Mouse (Mus musculus): Measurements from ENCODE around the gene Nav1. TPM values are rescaled to one million over a fixed set of nuclear protein-coding genes. Genes with fewer than 3 reads are reported as not detected.
"Not testable (repeated sequence)": the region's sequence is repeated elsewhere in the genome, so short reads cannot be mapped to it uniquely, and the experiment has no call there.

Gene Nav1
- polyA plus RNA-seq, 1 experiment from 2014 or later: 1.0 TPM

- ATAC-seq (ENCODE audit: insufficient read depth): no peak
- WGBS (ENCODE audit: insufficient replicate concordance): 71% methylated on average over 8 of the region's 8 CpGs
- H3K4me2 ChIP-seq: no peak overlapping the region
These were observed 105.0 kb downstream of the Nav1 start for GRCm38 (mm10) chr1:135502135-135502534.

GRCm38 (mm10) chr1:135498455-135499358, 108.4 kb downstream of the Nav1 start:
- Histone ChIP-seq H3K9me3 (replicated peaks) (no peaks in the 10 kb centered on the region), H3K4me1 (replicated peaks) (peaks cover 6% of the 10 kb centered on the region), H3K9ac (no peak overlapping the region), H3K36me3 (replicated peaks) (no peaks in the 10 kb centered on the region), H3K27me3 (no peaks in the 10 kb centered on the region), H3K27ac (replicated peaks) (no peak overlapping the region), H3K4me2 (no peak overlapping the region), H3K4me3 (replicated peaks) (no peak overlapping the region)
- WGBS (ENCODE audit: insufficient replicate concordance): 71% methylated on average over 20 of the region's 20 CpGs
- ATAC-seq (ENCODE audit: insufficient read depth): no peak

More at GRCm38 (mm10) chr1:135502135-135502534, 105.0 kb downstream of the Nav1 start:
- peaks cover 6% of the 10 kb centered on the region for H3K4me1 ChIP-seq (replicated peaks)
- no peaks in the 10 kb centered on the region for H3K9me3 ChIP-seq (replicated peaks)
- H3K9ac ChIP-seq: no peak overlapping the region
- H3K36me3 ChIP-seq (replicated peaks): no peaks in the 10 kb centered on the region
- no peak overlapping the region for H3K27ac ChIP-seq (replicated peaks)
- no peak overlapping the region for H3K4me3 ChIP-seq (replicated peaks)
- H3K27me3 ChIP-seq: no peaks in the 10 kb centered on the region

GRCm38 (mm10) chr1:135495048-135495447, 112.0 kb downstream of the Nav1 start:
- Histone ChIP-seq H3K4me3 (replicated peaks) (no peak overlapping the region), H3K9me3 (replicated peaks) (no peaks in the 10 kb centered on the region), H3K9ac (no peak overlapping the region), H3K4me1 (replicated peaks) (peaks cover 6% of the 10 kb centered on the region), H3K27ac (replicated peaks) (no peak overlapping the region), H3K27me3 (no peaks in the 10 kb centered on the region), H3K4me2 (no peak overlapping the region), H3K36me3 (replicated peaks) (no peaks in the 10 kb centered on the region)
- ATAC-seq (ENCODE audit: insufficient read depth): no peak
- 59% methylated on average over 1 of the region's 1 CpGs for WGBS (ENCODE audit: insufficient replicate concordance)

GRCm38 (mm10) chr1:135493862-135494261, 113.2 kb downstream of the Nav1 start:
- Histone ChIP-seq H3K9ac (no peak overlapping the region), H3K4me1 (replicated peaks) (peaks cover 6% of the 10 kb centered on the region), H3K27ac (replicated peaks) (no peak overlapping the region), H3K4me3 (replicated peaks) (no peak overlapping the region), H3K27me3 (no peaks in the 10 kb centered on the region), H3K36me3 (replicated peaks) (no peaks in the 10 kb centered on the region), H3K9me3 (replicated peaks) (no peaks in the 10 kb centered on the region), H3K4me2 (no peak overlapping the region)
- WGBS (ENCODE audit: insufficient replicate concordance): 65% methylated on average over 6 of the region's 6 CpGs
- ATAC-seq (ENCODE audit: insufficient read depth): no peak

DNA sequence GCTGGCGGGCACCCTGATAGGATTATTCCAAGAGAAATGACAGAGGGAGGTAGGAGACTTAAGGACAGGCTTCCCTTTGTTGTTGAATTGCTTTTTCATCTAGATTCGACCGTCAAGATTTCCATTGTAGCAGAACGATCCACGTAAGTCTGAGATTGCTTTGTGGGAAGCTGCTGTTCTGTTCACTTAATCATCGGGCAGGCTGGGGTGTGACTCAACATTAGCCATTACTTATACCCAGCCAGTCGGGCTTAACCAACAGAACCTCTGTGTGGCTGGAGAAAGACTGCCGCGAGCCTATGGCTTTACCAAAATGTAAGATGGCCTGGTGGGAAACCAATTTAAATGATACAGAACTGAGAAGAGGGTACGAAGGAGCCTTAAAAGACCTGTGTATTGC, 114.7 kb downstream of the Nav1 start:
- H3K27ac ChIP-seq (replicated peaks): no peak overlapping the region
- no peaks in the 10 kb centered on the region for H3K36me3 ChIP-seq (replicated peaks)
- H3K9me3 ChIP-seq (replicated peaks): no peaks in the 10 kb centered on the region
- 57% methylated on average over 10 of the region's 10 CpGs for WGBS (ENCODE audit: insufficient replicate concordance)
- no peak overlapping the region for H3K9ac ChIP-seq
- H3K27me3 ChIP-seq: no peaks in the 10 kb centered on the region
- no peak for ATAC-seq (ENCODE audit: insufficient read depth)
- no peak overlapping the region for H3K4me2 ChIP-seq
- H3K4me3 ChIP-seq (replicated peaks): no peak overlapping the region
- no peaks in the 10 kb centered on the region for H3K4me1 ChIP-seq (replicated peaks)

GRCm38 (mm10) chr1:135490931-135491666, 116.0 kb downstream of the Nav1 start:
- no peak overlapping the region for H3K4me3 ChIP-seq (replicated peaks)
- H3K9me3 ChIP-seq (replicated peaks): no peaks in the 10 kb centered on the region
- H3K27me3 ChIP-seq: no peaks in the 10 kb centered on the region
- no peak overlapping the region for H3K9ac ChIP-seq
- H3K4me1 ChIP-seq (replicated peaks): no peaks in the 10 kb centered on the region
- no peak overlapping the region for H3K4me2 ChIP-seq
- H3K36me3 ChIP-seq (replicated peaks): no peaks in the 10 kb centered on the region
- no peak for ATAC-seq (ENCODE audit: insufficient read depth)
- WGBS (ENCODE audit: insufficient replicate concordance): 52% methylated on average over 10 of the region's 10 CpGs
- no peak overlapping the region for H3K27ac ChIP-seq (replicated peaks)

DNA sequence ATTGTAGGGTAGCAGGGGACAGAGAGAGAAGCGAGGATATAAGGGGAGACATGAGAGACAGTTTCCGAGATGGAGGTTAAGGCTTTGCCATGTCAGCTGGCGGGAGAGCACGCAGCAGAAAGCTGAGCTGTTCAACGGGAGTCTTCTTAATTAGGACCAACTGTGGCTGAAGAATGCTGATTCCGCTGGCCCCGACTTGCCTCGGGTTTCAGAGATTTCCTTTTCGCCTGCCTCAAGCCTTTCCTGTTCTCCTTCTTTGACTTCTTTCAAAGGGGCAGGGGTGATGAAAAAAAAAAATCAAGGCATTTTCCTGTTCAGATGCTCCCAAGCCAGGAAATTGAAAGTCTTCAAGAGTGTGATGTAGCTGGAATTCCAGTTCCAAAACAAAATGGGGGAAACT, 118.2 kb downstream of the Nav1 start:
- Histone ChIP-seq H3K9me3 (replicated peaks) (no peaks in the 10 kb centered on the region), H3K27ac (replicated peaks) (no peak overlapping the region), H3K9ac (no peak overlapping the region), H3K27me3 (no peaks in the 10 kb centered on the region), H3K36me3 (replicated peaks) (no peaks in the 10 kb centered on the region), H3K4me2 (no peak overlapping the region), H3K4me3 (replicated peaks) (no peak overlapping the region), H3K4me1 (replicated peaks) (no peaks in the 10 kb centered on the region)
- no peak for ATAC-seq (ENCODE audit: insufficient read depth)
- 59% methylated on average over 9 of the region's 9 CpGs for WGBS (ENCODE audit: insufficient replicate concordance)

GRCm38 (mm10) chr1:135485179-135485578, 121.9 kb downstream of the Nav1 start:
- ATAC-seq (ENCODE audit: insufficient read depth): no peak
- Histone ChIP-seq H3K9ac (no peak overlapping the region), H3K4me1 (replicated peaks) (no peaks in the 10 kb centered on the region), H3K4me2 (no peak overlapping the region), H3K27ac (replicated peaks) (no peak overlapping the region), H3K4me3 (replicated peaks) (no peak overlapping the region), H3K36me3 (replicated peaks) (no peaks in the 10 kb centered on the region), H3K9me3 (replicated peaks) (no peaks in the 10 kb centered on the region), H3K27me3 (no peaks in the 10 kb centered on the region)
- WGBS (ENCODE audit: insufficient replicate concordance): 75% methylated on average over 7 of the region's 7 CpGs

DNA sequence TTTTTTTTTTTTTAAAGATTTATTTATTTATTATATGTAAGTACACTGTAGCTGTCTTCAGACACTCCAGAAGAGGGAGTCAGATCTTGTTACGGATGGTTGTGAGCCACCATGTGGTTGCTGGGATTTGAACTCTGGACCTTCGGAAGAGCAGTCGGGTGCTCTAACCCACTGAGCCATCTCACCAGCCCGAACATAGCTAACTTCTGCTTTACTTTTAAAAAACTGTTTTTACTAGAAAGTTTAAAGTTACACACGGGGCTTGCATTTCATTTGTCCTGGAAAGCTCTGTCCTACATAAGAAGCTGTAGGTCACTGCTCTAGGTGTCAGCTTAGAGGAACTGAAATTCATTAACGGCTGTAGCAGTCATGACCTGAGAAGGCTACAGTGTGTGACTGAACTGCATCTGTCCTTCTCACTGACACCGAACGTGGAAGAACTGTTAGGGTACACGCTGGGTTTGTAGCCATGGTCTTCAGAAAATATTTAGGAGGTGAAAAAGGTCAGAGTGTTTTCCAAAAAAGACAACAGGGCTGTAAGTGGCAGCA, 122.5 kb downstream of the Nav1 start:
- ATAC-seq (ENCODE audit: insufficient read depth); H3K27ac ChIP-seq (replicated peaks); H3K36me3 ChIP-seq (replicated peaks); H3K4me2 ChIP-seq; H3K27me3 ChIP-seq; H3K9ac ChIP-seq; H3K4me3 ChIP-seq (replicated peaks); H3K9me3 ChIP-seq (replicated peaks); H3K4me1 ChIP-seq (replicated peaks): not testable (repeated sequence)
- 68% methylated on average over 9 of the region's 9 CpGs for WGBS (ENCODE audit: insufficient replicate concordance)

DNA sequence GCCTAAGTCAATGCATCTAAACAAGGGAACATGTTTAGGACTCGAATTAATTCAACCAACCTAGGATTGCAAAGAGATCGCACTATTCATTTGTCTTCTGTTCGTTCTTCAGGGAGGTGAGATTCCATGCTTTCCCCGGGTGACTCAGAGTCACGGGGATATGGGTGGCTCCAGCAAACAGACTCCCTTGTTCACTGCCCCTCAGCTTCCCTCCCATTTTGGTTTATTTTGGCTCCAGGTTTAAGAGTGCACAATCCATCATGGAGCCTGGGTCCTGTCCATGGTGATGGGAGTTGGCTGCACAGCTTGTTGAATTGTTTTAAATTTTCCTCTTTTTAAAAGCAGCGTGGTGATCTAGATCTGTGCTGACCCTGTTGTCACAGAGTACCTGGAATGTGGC, 123.1 kb downstream of the Nav1 start:
- H3K9me3 ChIP-seq (replicated peaks): no peaks in the 10 kb centered on the region
- no peaks in the 10 kb centered on the region for H3K4me1 ChIP-seq (replicated peaks)
- H3K9ac ChIP-seq: no peak overlapping the region
- H3K27me3 ChIP-seq: no peaks in the 10 kb centered on the region
- 76% methylated on average over 6 of the region's 6 CpGs for WGBS (ENCODE audit: insufficient replicate concordance)
- ATAC-seq (ENCODE audit: insufficient read depth): no peak
- H3K4me2 ChIP-seq: no peak overlapping the region
- no peaks in the 10 kb centered on the region for H3K36me3 ChIP-seq (replicated peaks)
- H3K27ac ChIP-seq (replicated peaks): no peak overlapping the region
- H3K4me3 ChIP-seq (replicated peaks): no peak overlapping the region

DNA sequence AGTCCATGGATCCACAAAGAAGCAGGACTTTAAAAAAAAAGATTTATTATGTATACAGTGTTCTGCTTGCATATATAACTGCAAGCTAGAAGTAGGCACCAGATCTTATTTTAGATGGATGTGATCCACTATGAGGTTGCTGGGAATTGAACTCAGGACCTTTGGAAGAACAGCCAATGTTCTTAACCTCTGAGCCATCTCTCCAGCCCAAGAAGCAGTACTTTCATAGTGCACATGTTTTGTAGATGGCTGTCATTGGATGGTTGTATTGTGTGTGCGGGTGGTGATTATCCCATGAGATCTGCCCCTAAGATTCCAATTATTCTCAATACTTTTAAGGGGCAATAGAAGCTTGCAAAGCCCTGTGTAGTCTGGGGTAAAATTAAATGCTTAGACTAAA, 124.4 kb downstream of the Nav1 start:
- H3K27me3 ChIP-seq: no peaks in the 10 kb centered on the region
- H3K9me3 ChIP-seq (replicated peaks): no peaks in the 10 kb centered on the region
- H3K4me2 ChIP-seq: no peak overlapping the region
- no peak overlapping the region for H3K27ac ChIP-seq (replicated peaks)
- H3K36me3 ChIP-seq (replicated peaks): no peaks in the 10 kb centered on the region
- no peak for ATAC-seq (ENCODE audit: insufficient read depth)
- no peak overlapping the region for H3K4me3 ChIP-seq (replicated peaks)
- WGBS (ENCODE audit: insufficient replicate concordance): 67% methylated on average over 1 of the region's 1 CpGs
- H3K4me1 ChIP-seq (replicated peaks): no peaks in the 10 kb centered on the region
- H3K9ac ChIP-seq: no peak overlapping the region

All from liver, embryonic 15.5 days (tissue).